In genomic region chr4:108362321-108363261, GRCm38 (mm10) we compare ENCODE assay signal across 10 mouse cellular contexts. TPM values are rescaled to one million over a fixed set of nuclear protein-coding genes. Genes with fewer than 3 reads are reported as not detected.
DNase-seq lines count a peak whose midpoint lies in the region; ATAC-seq lines count a peak whose summit lies in the region.
"Had no signal": no experiment of that assay in that cellular context is flagged by ENCODE, and none has a peak within 500 bp of the region (broad histone marks: within the 10 kb centered on the region; RNA-seq: fewer than 3 reads in every experiment).

No protein-coding gene starts in this region.

- intact Hi-C loops in heart, postnatal 36 days (cut with DNase I): no loop called here

- no peaks in the 10 kb centered on the region for H3K27me3 ChIP-seq in heart, embryonic 11.5 days (ENCODE audit: control insufficient read depth, insufficient read depth, low read length)
- H3K27me3 ChIP-seq in forebrain, embryonic 14.5 days (replicated peaks; ENCODE audit: control insufficient read depth, insufficient read depth, low read length): no peaks in the 10 kb centered on the region
- H3K27me3 ChIP-seq in kidney, embryonic 16.5 days (ENCODE audit: insufficient read depth, low read length): no peaks in the 10 kb centered on the region
- H3K27me3 ChIP-seq in midbrain, embryonic 16.5 days (ENCODE audit: control insufficient read depth, insufficient read depth, low read depth, low read length): no peaks in the 10 kb centered on the region

- H3K4me2 ChIP-seq in heart, embryonic 11.5 days: peak overlapping the region; percentile 41
- H3K4me2 ChIP-seq in forebrain, embryonic 14.5 days (ENCODE audit: low read length): peak overlapping the region; percentile 36
- peak overlapping the region; percentile 38 for H3K4me2 ChIP-seq in kidney, embryonic 16.5 days (replicated peaks; ENCODE audit: low read depth, low read length)
- H3K4me2 ChIP-seq in midbrain, embryonic 16.5 days (ENCODE audit: low read length): no peak overlapping the region; the same call in 1 of the 2 replicates

- H3K4me1 ChIP-seq in heart, embryonic 11.5 days (ENCODE audit: control insufficient read depth, insufficient read depth, low read length): peaks cover 44% of the 10 kb centered on the region
- H3K4me1 ChIP-seq in forebrain, embryonic 14.5 days (ENCODE audit: control insufficient read depth, insufficient read depth, low read length): peaks cover 43% of the 10 kb centered on the region
- H3K4me1 ChIP-seq in kidney, embryonic 16.5 days (ENCODE audit: insufficient read depth, low read length): peaks cover 47% of the 10 kb centered on the region
- peaks cover 41% of the 10 kb centered on the region for H3K4me1 ChIP-seq in midbrain, embryonic 16.5 days (ENCODE audit: control insufficient read depth, insufficient read depth, low read length)

- peak overlapping the region; percentile 92 for H3K27ac ChIP-seq in heart, embryonic 11.5 days (ENCODE audit: low read depth, low read length)
- peak overlapping the region; percentile 79 for H3K27ac ChIP-seq in forebrain, embryonic 14.5 days (ENCODE audit: low read depth, low read length)
- H3K27ac ChIP-seq in kidney, embryonic 16.5 days (ENCODE audit: low read length): peak overlapping the region; percentile 94
- peak overlapping the region; percentile 51; the same call in 1 of the 2 replicates for H3K27ac ChIP-seq in midbrain, embryonic 16.5 days (ENCODE audit: low read length)

- 0 out of 2 replicates have a peak, but pooled peaks have one; percentile 12 for ATAC-seq in heart, embryonic 11.5 days (replicated peaks; ENCODE audit: insufficient number of reproducible peaks, low FRiP score, low TSS enrichment)
- peak; percentile 42 for ATAC-seq in forebrain, embryonic 14.5 days
- ATAC-seq in kidney, embryonic 16.5 days (ENCODE audit: low FRiP score, low TSS enrichment): peak; percentile 76
- no peak for ATAC-seq in midbrain, embryonic 16.5 days
- ATAC-seq in CD4-positive, CD25-positive, alpha-beta regulatory T cell, adult 4 months: no peak

- H3K36me3 ChIP-seq in heart, embryonic 11.5 days (ENCODE audit: control insufficient read depth, insufficient read depth, low read length): no peaks in the 10 kb centered on the region
- H3K36me3 ChIP-seq in forebrain, embryonic 14.5 days (ENCODE audit: control insufficient read depth, insufficient read depth, low read length): no peaks in the 10 kb centered on the region
- no peaks in the 10 kb centered on the region for H3K36me3 ChIP-seq in kidney, embryonic 16.5 days (ENCODE audit: insufficient read depth, low read length)
- H3K36me3 ChIP-seq in midbrain, embryonic 16.5 days (ENCODE audit: control insufficient read depth, insufficient read depth, low read length): no peaks in the 10 kb centered on the region
- H3K36me3 ChIP-seq: G1E had no signal

- peak overlapping the region; percentile 59; the same call in 1 of the 2 replicates for H3K9ac ChIP-seq in heart, embryonic 11.5 days (ENCODE audit: low read depth, low read length)
- peak overlapping the region; percentile 25 for H3K9ac ChIP-seq in forebrain, embryonic 14.5 days (ENCODE audit: low read length)
- peak overlapping the region; percentile 53; the same call in 1 of the 2 replicates for H3K9ac ChIP-seq in kidney, embryonic 16.5 days (replicated peaks; ENCODE audit: low read length)
- no peak overlapping the region for H3K9ac ChIP-seq in midbrain, embryonic 16.5 days (ENCODE audit: low read depth, low read length)

- H3K4me3 ChIP-seq in heart, embryonic 11.5 days (ENCODE audit: low read depth, low read length): no peak overlapping the region
- no peak overlapping the region for H3K4me3 ChIP-seq in forebrain, embryonic 14.5 days (ENCODE audit: low read depth, low read length)
- H3K4me3 ChIP-seq in kidney, embryonic 16.5 days (ENCODE audit: low read length): no peak overlapping the region
- H3K4me3 ChIP-seq in midbrain, embryonic 16.5 days (ENCODE audit: low read depth, low read length): no peak overlapping the region

- DNase-seq in heart, postnatal 36 days: no peak
- peak; percentile 71 for DNase-seq in forebrain, embryonic 14.5 days (ENCODE audit: low spot score)
- no peak for DNase-seq in right cerebral cortex, postnatal 36 days (ENCODE audit: low spot score in 2 of 2)
- no peak for DNase-seq in MN1 (ENCODE audit: low spot score)

- 12% methylated on average over 18 of the region's 18 CpGs for WGBS in heart, embryonic 11.5 days (ENCODE audit: insufficient replicate concordance)
- WGBS in forebrain, embryonic 14.5 days: 3% methylated on average over 18 of the region's 18 CpGs
- WGBS in kidney, embryonic 16.5 days: 5% methylated on average over 18 of the region's 18 CpGs
- 4% methylated on average over 18 of the region's 18 CpGs for WGBS in midbrain, embryonic 16.5 days

- H3K9me3 ChIP-seq in heart, embryonic 11.5 days (replicated peaks; ENCODE audit: control insufficient read depth, low read length): no peaks in the 10 kb centered on the region
- no peaks in the 10 kb centered on the region for H3K9me3 ChIP-seq in forebrain, embryonic 14.5 days (replicated peaks; ENCODE audit: control insufficient read depth, low read length)
- no peaks in the 10 kb centered on the region for H3K9me3 ChIP-seq in kidney, embryonic 16.5 days (ENCODE audit: low read length)
- no peaks in the 10 kb centered on the region for H3K9me3 ChIP-seq in midbrain, embryonic 16.5 days (replicated peaks; ENCODE audit: control insufficient read depth, low read length, poor library complexity, severe bottlenecking)
- H3K9me3 ChIP-seq: G1E had no signal

RNA-seq across cellular contexts. Expression of gene Shisal2a, which starts 20.6 kb away (rescaled TPM):
- 1.3 and 2.2 TPM in 2 replicates for polyA plus RNA-seq in heart, embryonic 11.5 days (2014; fragmentation: Nextera tagmentation; extraction: Ambion mirVana)
- total RNA-seq in heart, postnatal 36 days (2021): not detected
- 2.7 and 3.6 TPM in 2 replicates for polyA plus RNA-seq in forebrain, embryonic 14.5 days (2014; fragmentation: Nextera tagmentation; extraction: Ambion mirVana)
- 0.29 and 1.1 TPM in 2 replicates for polyA plus RNA-seq in kidney, embryonic 16.5 days (2015; fragmentation: Nextera tagmentation; extraction: Ambion mirVana)
- polyA plus RNA-seq in midbrain, embryonic 16.5 days (2015; fragmentation: Nextera tagmentation; extraction: Ambion mirVana): 6.8 and 6.9 TPM in 2 replicates
- not detected for polyA plus RNA-seq in CD4-positive, CD25-positive, alpha-beta regulatory T cell, adult 4 months (2017; shearing (Covaris generic))
- total RNA-seq: G1E; left cerebral cortex, postnatal 14 days had no signal
- polyA plus RNA-seq: G1E had no signal

RNA-seq across cellular contexts. Expression of gene Coa7, which starts 34.7 kb away (rescaled TPM):
- 38.0 and 44.3 TPM in 2 replicates for polyA plus RNA-seq in heart, embryonic 11.5 days (2014; fragmentation: Nextera tagmentation; extraction: Ambion mirVana)
- total RNA-seq in heart, postnatal 36 days (2021): 10 to 100 TPM; 31.8 to 38.1 TPM
- polyA plus RNA-seq in forebrain, embryonic 14.5 days (2014; fragmentation: Nextera tagmentation; extraction: Ambion mirVana): 43.1 and 52.2 TPM in 2 replicates
- polyA plus RNA-seq in kidney, embryonic 16.5 days (2015; fragmentation: Nextera tagmentation; extraction: Ambion mirVana): 52.9 and 54.1 TPM in 2 replicates
- polyA plus RNA-seq in midbrain, embryonic 16.5 days (2015; fragmentation: Nextera tagmentation; extraction: Ambion mirVana): 46.8 and 58.5 TPM in 2 replicates
- polyA plus RNA-seq in CD4-positive, CD25-positive, alpha-beta regulatory T cell, adult 4 months (2017; shearing (Covaris generic)): 10 to 100 TPM; 17.4 to 26.6 TPM

RNA-seq across cellular contexts. Expression of gene Gpx7, which starts 44.2 kb away (rescaled TPM):
- polyA plus RNA-seq in heart, embryonic 11.5 days (2014; fragmentation: Nextera tagmentation; extraction: Ambion mirVana): 58.8 and 60.8 TPM in 2 replicates
- 1 to 10 TPM; 8.9 to 9.9 TPM for total RNA-seq in heart, postnatal 36 days (2021)
- 26.9 and 28.9 TPM in 2 replicates for polyA plus RNA-seq in forebrain, embryonic 14.5 days (2014; fragmentation: Nextera tagmentation; extraction: Ambion mirVana)
- 65.2 and 65.4 TPM in 2 replicates for polyA plus RNA-seq in kidney, embryonic 16.5 days (2015; fragmentation: Nextera tagmentation; extraction: Ambion mirVana)
- polyA plus RNA-seq in midbrain, embryonic 16.5 days (2015; fragmentation: Nextera tagmentation; extraction: Ambion mirVana): 26.5 and 26.9 TPM in 2 replicates
- 1 to 10 TPM; 4.4 to 5.1 TPM for polyA plus RNA-seq in CD4-positive, CD25-positive, alpha-beta regulatory T cell, adult 4 months (2017; shearing (Covaris generic))
- polyA plus RNA-seq: G1E had no signal

Comparison
In these comparisons a context has a peak if more than half of its experiments do, and no peak if none do; other contexts are left out.
1. ATAC-seq: peak in heart, embryonic 11.5 days (single experiment), forebrain, embryonic 14.5 days (single experiment) and kidney, embryonic 16.5 days (single experiment); none in midbrain, embryonic 16.5 days (single experiment) and CD4-positive, CD25-positive, alpha-beta regulatory T cell, adult 4 months (single experiment).
2. Peak in every context shown above with its lines, with median percentiles within 50 percentile points of each other: H3K27ac ChIP-seq.